In genomic region chr7:135600076-135600475, GRCm38 (mm10) we compare ENCODE assay signal across 21 mouse cellular contexts.
DNase-seq lines count a peak whose midpoint lies in the region; ATAC-seq and TF ChIP-seq lines count a peak whose summit lies in the region.
"Had no signal": no experiment of that assay in that cellular context is flagged by ENCODE, and none has a peak within 500 bp of the region (broad histone marks: within the 10 kb centered on the region; RNA-seq: fewer than 3 reads in every experiment).

No protein-coding gene starts in this region.

- no peak overlapping the region for H3K27ac ChIP-seq in embryonic facial prominence, embryonic 14.5 days (replicated peaks; ENCODE audit: low read depth, low read length)
- no peak overlapping the region for H3K27ac ChIP-seq in embryonic facial prominence, embryonic 10.5 days (replicated peaks)
- H3K27ac ChIP-seq in layer of hippocampus, adult 2 months: peak overlapping the region; percentile 56
- peak overlapping the region; percentile 12; the same call in 1 of the 2 replicates for H3K27ac ChIP-seq in liver, embryonic 15.5 days (replicated peaks)
- H3K27ac ChIP-seq: forebrain, embryonic 10.5 days; hindbrain, embryonic 10.5 days; hindbrain, postnatal 0 days; kidney, postnatal 0 days; midbrain, embryonic 13.5 days had no signal

- no peaks in the 10 kb centered on the region for H3K27me3 ChIP-seq in embryonic facial prominence, embryonic 14.5 days (replicated peaks; ENCODE audit: control insufficient read depth, insufficient read depth, low read length)
- H3K27me3 ChIP-seq in embryonic facial prominence, embryonic 10.5 days (replicated peaks; ENCODE audit: low read depth, poor library complexity, severe bottlenecking): 0 out of 2 replicates have a peak, but pooled peaks cover 5% of the 10 kb centered on the region
- no peaks in the 10 kb centered on the region for H3K27me3 ChIP-seq in G1E (ENCODE audit: insufficient read depth, low read length)
- H3K27me3 ChIP-seq in liver, embryonic 15.5 days: no peaks in the 10 kb centered on the region
- H3K27me3 ChIP-seq: midbrain, embryonic 13.5 days had no signal

- no peak for TF ChIP-seq CTCF in layer of hippocampus, adult 2 months (conservative IDR thresholded peaks at IDR 0.05)
- no peak for TF ChIP-seq CTCF in G1E (IDR thresholded peaks at IDR 0.05; ENCODE audit: low read depth, low read length)

- no peaks in the 10 kb centered on the region for H3K36me3 ChIP-seq in embryonic facial prominence, embryonic 14.5 days (ENCODE audit: control insufficient read depth, insufficient read depth, low read length)
- no peaks in the 10 kb centered on the region for H3K36me3 ChIP-seq in embryonic facial prominence, embryonic 10.5 days (replicated peaks)
- H3K36me3 ChIP-seq in G1E (replicated peaks): peaks cover 67% of the 10 kb centered on the region
- H3K36me3 ChIP-seq in liver, embryonic 15.5 days (replicated peaks): no peaks in the 10 kb centered on the region
- H3K36me3 ChIP-seq: forebrain, embryonic 10.5 days; hindbrain, embryonic 10.5 days; midbrain, embryonic 13.5 days had no signal

- no peak overlapping the region for H3K4me2 ChIP-seq in embryonic facial prominence, embryonic 14.5 days (ENCODE audit: low read depth, low read length)
- H3K4me2 ChIP-seq in liver, embryonic 15.5 days: no peak overlapping the region
- H3K4me2 ChIP-seq: midbrain, embryonic 13.5 days had no signal

- H3K4me1 ChIP-seq in embryonic facial prominence, embryonic 14.5 days (ENCODE audit: control insufficient read depth, insufficient read depth, low read length): peaks cover 25% of the 10 kb centered on the region
- peaks cover 50% of the 10 kb centered on the region for H3K4me1 ChIP-seq in embryonic facial prominence, embryonic 10.5 days
- H3K4me1 ChIP-seq in G1E (ENCODE audit: insufficient read depth, low read depth, low read length): peaks cover 98% of the 10 kb centered on the region
- peaks cover 98% of the 10 kb centered on the region for H3K4me1 ChIP-seq in liver, embryonic 15.5 days (replicated peaks)

- ATAC-seq in embryonic facial prominence, embryonic 14.5 days (ENCODE audit: low read depth): no peak
- ATAC-seq in G1E (ENCODE audit: extremely low read depth, insufficient number of reproducible peaks, low FRiP score, poor library complexity, severe bottlenecking): peak; percentile 24
- no peak for ATAC-seq in liver, embryonic 15.5 days (ENCODE audit: insufficient read depth)
- ATAC-seq in frontal cortex, adult (ENCODE audit: low TSS enrichment): no peak
- ATAC-seq: hindbrain, postnatal 0 days; midbrain, embryonic 13.5 days had no signal

- 49% methylated on average over 3 of the region's 3 CpGs for WGBS in embryonic facial prominence, embryonic 14.5 days
- WGBS in embryonic facial prominence, embryonic 10.5 days: 65% methylated on average over 3 of the region's 3 CpGs
- WGBS in liver, embryonic 15.5 days (ENCODE audit: insufficient replicate concordance): 22% methylated on average over 3 of the region's 3 CpGs

- H3K9ac ChIP-seq in embryonic facial prominence, embryonic 14.5 days (ENCODE audit: low read depth, low read length): no peak overlapping the region
- no peak overlapping the region for H3K9ac ChIP-seq in liver, embryonic 15.5 days
- H3K9ac ChIP-seq: midbrain, embryonic 13.5 days had no signal

- no peak overlapping the region for H3K4me3 ChIP-seq in embryonic facial prominence, embryonic 14.5 days (ENCODE audit: low read depth, low read length)
- no peak overlapping the region for H3K4me3 ChIP-seq in embryonic facial prominence, embryonic 10.5 days
- no peak overlapping the region for H3K4me3 ChIP-seq in layer of hippocampus, adult 2 months
- no peak overlapping the region; the same call in 1 of the 2 replicates for H3K4me3 ChIP-seq in G1E (ENCODE audit: low read depth, low read length)
- no peak overlapping the region for H3K4me3 ChIP-seq in liver, embryonic 15.5 days (replicated peaks)
- H3K4me3 ChIP-seq: forebrain, embryonic 10.5 days; hindbrain, embryonic 10.5 days; midbrain, embryonic 13.5 days had no signal

- H3K9me3 ChIP-seq in embryonic facial prominence, embryonic 14.5 days (ENCODE audit: control insufficient read depth, low read length): no peaks in the 10 kb centered on the region
- H3K9me3 ChIP-seq in embryonic facial prominence, embryonic 10.5 days: no peaks in the 10 kb centered on the region
- no peaks in the 10 kb centered on the region for H3K9me3 ChIP-seq in G1E (replicated peaks)
- no peaks in the 10 kb centered on the region for H3K9me3 ChIP-seq in liver, embryonic 15.5 days (replicated peaks)
- H3K9me3 ChIP-seq: forebrain, embryonic 10.5 days; hindbrain, embryonic 10.5 days; midbrain, embryonic 13.5 days had no signal

- DNase-seq in embryonic facial prominence, embryonic 14.5 days (ENCODE audit: low spot score): peak; percentile 60
- no peak for DNase-seq in embryonic facial prominence, embryonic 10.5 days (ENCODE audit: low spot score)
- peak in 1 of 2 experiments; percentile 70 for DNase-seq in layer of hippocampus, adult 2 months (ENCODE audit: low spot score in 2 of 2)
- DNase-seq in layer of hippocampus, postnatal 10 days (ENCODE audit: low spot score in 2 of 2): no peak
- no peak for DNase-seq in G1E (ENCODE audit: low spot score)
- no peak for DNase-seq in adrenal gland, postnatal 25 days
- DNase-seq: adrenal gland, adult 2 months; cerebellum, postnatal 10 days; embryo, embryonic 11 days; gastrocnemius, postnatal 36 days; kidney, adult 18-20 months; left cerebral cortex, postnatal 4 days; lung, postnatal 10 days; thymus, postnatal 14 days had no signal

Comparison
In these comparisons a context has a peak if more than half of its experiments do, and no peak if none do; other contexts are left out.
1. H3K27ac ChIP-seq: peak in layer of hippocampus, adult 2 months (single experiment) and liver, embryonic 15.5 days (single experiment); none in embryonic facial prominence, embryonic 14.5 days (single experiment) and embryonic facial prominence, embryonic 10.5 days (single experiment).